Comparison of ENCODE assay signal across 13 mouse cellular contexts in the genomic region with DNA sequence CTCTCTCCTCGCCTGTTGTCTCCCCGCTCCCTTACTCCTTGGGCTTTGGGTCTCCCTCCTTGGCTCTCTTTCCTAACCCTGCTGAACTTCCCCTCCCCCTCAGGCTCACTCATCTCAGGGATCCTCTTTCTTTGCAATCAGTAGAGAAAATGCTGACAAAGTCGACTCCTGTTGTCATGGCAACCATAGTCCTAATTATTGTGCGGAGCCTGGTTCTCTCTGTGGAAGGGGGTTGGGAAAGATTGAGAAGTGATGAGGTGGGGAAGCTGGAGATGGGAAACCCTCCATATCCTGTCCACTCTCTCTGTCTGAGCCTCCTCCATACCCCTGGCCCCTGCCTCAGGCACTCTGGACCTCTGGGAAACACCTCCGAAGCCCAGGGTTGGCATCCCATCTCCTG. TPM values are rescaled to one million over a fixed set of nuclear protein-coding genes. Genes with fewer than 3 reads are reported as not detected.
DNase-seq lines count a peak whose midpoint lies in the region; ATAC-seq and TF ChIP-seq lines count a peak whose summit lies in the region.
"Had no signal": no experiment of that assay in that cellular context is flagged by ENCODE, and none has a peak within 500 bp of the region (broad histone marks: within the 10 kb centered on the region; RNA-seq: fewer than 3 reads in every experiment).

No protein-coding gene starts in this region.

- no peak overlapping the region for H3K4me2 ChIP-seq in hindbrain, embryonic 11.5 days (replicated peaks; ENCODE audit: low read depth, low read length)
- peak overlapping the region; percentile 18 for H3K4me2 ChIP-seq in midbrain, postnatal 0 days (ENCODE audit: low read depth, low read length, poor library complexity, severe bottlenecking)
- H3K4me2 ChIP-seq in liver, embryonic 11.5 days: no peak overlapping the region
- H3K4me2 ChIP-seq: limb, embryonic 13.5 days had no signal

- no peaks in the 10 kb centered on the region for H3K9me3 ChIP-seq in hindbrain, embryonic 11.5 days (ENCODE audit: control insufficient read depth, low read length)
- no peaks in the 10 kb centered on the region for H3K9me3 ChIP-seq in midbrain, postnatal 0 days (ENCODE audit: low read length)
- H3K9me3 ChIP-seq in liver, embryonic 11.5 days (ENCODE audit: control insufficient read depth, low read length): no peaks in the 10 kb centered on the region
- H3K9me3 ChIP-seq: limb, embryonic 13.5 days; megakaryocyte, embryonic 14.5 days had no signal

- no peak for TF ChIP-seq CTCF in midbrain, postnatal 0 days (IDR thresholded peaks at IDR 0.05)

- H3K27ac ChIP-seq in hindbrain, embryonic 11.5 days (ENCODE audit: low read depth, low read length): peak overlapping the region; percentile 30
- peak overlapping the region; percentile 72 for H3K27ac ChIP-seq in midbrain, postnatal 0 days (ENCODE audit: low read depth, low read length)
- H3K27ac ChIP-seq in liver, embryonic 11.5 days (ENCODE audit: low read depth, low read length): no peak overlapping the region
- H3K27ac ChIP-seq: limb, embryonic 13.5 days had no signal

- 31% methylated on average over 5 of the region's 5 CpGs for WGBS in hindbrain, embryonic 11.5 days
- WGBS in midbrain, postnatal 0 days: 15% methylated on average over 5 of the region's 5 CpGs
- WGBS in liver, embryonic 11.5 days: 42% methylated on average over 5 of the region's 5 CpGs

- intact Hi-C loops in left cerebral cortex, postnatal 14 days (cut with DNase I): no loop called here

- no peaks in the 10 kb centered on the region for H3K27me3 ChIP-seq in hindbrain, embryonic 11.5 days (ENCODE audit: control insufficient read depth, insufficient read depth, low read length)
- no peaks in the 10 kb centered on the region for H3K27me3 ChIP-seq in midbrain, postnatal 0 days (ENCODE audit: insufficient read depth, low read length)
- peaks cover 10% of the 10 kb centered on the region for H3K27me3 ChIP-seq in liver, embryonic 11.5 days (replicated peaks; ENCODE audit: control insufficient read depth, insufficient read depth, low read length)

- ATAC-seq in hindbrain, embryonic 11.5 days (ENCODE audit: low FRiP score): peak; percentile 49
- ATAC-seq in midbrain, postnatal 0 days (ENCODE audit: low FRiP score): peak; percentile 49; the same call in 1 of the 2 replicates
- ATAC-seq in liver, embryonic 11.5 days (replicated peaks; ENCODE audit: low FRiP score): no peak

- H3K36me3 ChIP-seq in hindbrain, embryonic 11.5 days (ENCODE audit: control insufficient read depth, insufficient read depth, low read length): 0 out of 2 replicates have a peak, but pooled peaks cover 3% of the 10 kb centered on the region
- peaks cover 70% of the 10 kb centered on the region for H3K36me3 ChIP-seq in midbrain, postnatal 0 days (ENCODE audit: insufficient read depth, low read length)
- no peaks in the 10 kb centered on the region for H3K36me3 ChIP-seq in liver, embryonic 11.5 days (ENCODE audit: control insufficient read depth, insufficient read depth, low read length)
- H3K36me3 ChIP-seq: limb, embryonic 13.5 days had no signal

- peaks cover 16% of the 10 kb centered on the region for H3K4me1 ChIP-seq in hindbrain, embryonic 11.5 days (replicated peaks; ENCODE audit: control insufficient read depth, insufficient read depth, low read length)
- peaks cover 22% of the 10 kb centered on the region for H3K4me1 ChIP-seq in midbrain, postnatal 0 days (ENCODE audit: insufficient read depth, low read length)
- H3K4me1 ChIP-seq in liver, embryonic 11.5 days (replicated peaks; ENCODE audit: control insufficient read depth, insufficient read depth, low read length): peaks cover 10% of the 10 kb centered on the region
- H3K4me1 ChIP-seq: megakaryocyte, embryonic 14.5 days had no signal

- DNase-seq in left cerebral cortex, postnatal 14 days (ENCODE audit: low spot score in 2 of 2): peak; percentile 66 to 77
- DNase-seq in left cerebral cortex, adult 8-10 months (ENCODE audit: low spot score in 2 of 2): no peak
- DNase-seq in embryo, embryonic 11 days: peak; percentile 82
- peak; percentile 68 for DNase-seq in hindbrain, embryonic 11.5 days (ENCODE audit: low spot score)
- peak; percentile 92 for DNase-seq in midbrain, postnatal 0 days (ENCODE audit: low spot score)
- no peak for DNase-seq in lung, postnatal 36 days
- DNase-seq in liver, embryonic 11.5 days (ENCODE audit: low spot score): no peak
- DNase-seq in kidney, postnatal 4 days: no peak
- DNase-seq: gastrocnemius, postnatal 14 days; right cerebral cortex, postnatal 4 days had no signal

- no peak overlapping the region for H3K9ac ChIP-seq in hindbrain, embryonic 11.5 days (ENCODE audit: low read depth, low read length)
- H3K9ac ChIP-seq in midbrain, postnatal 0 days (replicated peaks; ENCODE audit: low read length, poor library complexity, severe bottlenecking): peak overlapping the region; percentile 15
- no peak overlapping the region for H3K9ac ChIP-seq in liver, embryonic 11.5 days (ENCODE audit: low read depth, low read length)
- H3K9ac ChIP-seq: limb, embryonic 13.5 days had no signal

- H3K4me3 ChIP-seq in hindbrain, embryonic 11.5 days (ENCODE audit: low read depth, low read length): no peak overlapping the region
- no peak overlapping the region for H3K4me3 ChIP-seq in midbrain, postnatal 0 days (ENCODE audit: low read depth, low read length)
- no peak overlapping the region for H3K4me3 ChIP-seq in liver, embryonic 11.5 days (ENCODE audit: low read depth, low read length)
- H3K4me3 ChIP-seq: limb, embryonic 13.5 days; megakaryocyte, embryonic 14.5 days had no signal

RNA-seq across cellular contexts. Expression of gene Slc22a12, which starts 24.2 kb away (rescaled TPM):
- under 1 TPM; 0.20 to 0.44 TPM for total RNA-seq in left cerebral cortex, postnatal 14 days (2021)
- under 1 TPM; 0.63 to 0.94 (median 0.69) TPM for total RNA-seq in left cerebral cortex, adult 8-10 months (2022)
- polyA plus RNA-seq in hindbrain, embryonic 11.5 days (2014; fragmentation: Nextera tagmentation; extraction: Ambion mirVana): not detected in 2 replicates
- total RNA-seq in midbrain, postnatal 0 days (2014; rRNA removed): 0.71 TPM in 1 of 2 replicates, not detected in the other
- 0.45 and 0.57 TPM in 2 replicates for polyA plus RNA-seq in midbrain, postnatal 0 days (2015; fragmentation: Nextera tagmentation; extraction: Ambion mirVana)
- not detected in 2 replicates for polyA plus RNA-seq in liver, embryonic 11.5 days (2014; fragmentation: Nextera tagmentation; extraction: Ambion mirVana)
- total RNA-seq: gastrocnemius, postnatal 14 days; hematopoietic stem cell, adult 5-6 weeks had no signal
- polyA plus RNA-seq: limb, embryonic 13.5 days had no signal

Comparison
In these comparisons a context has a peak if more than half of its experiments do, and no peak if none do; other contexts are left out.
1. DNase-seq: peak in left cerebral cortex, postnatal 14 days (2 of 2), embryo, embryonic 11 days (single experiment), hindbrain, embryonic 11.5 days (single experiment) and midbrain, postnatal 0 days (single experiment); none in left cerebral cortex, adult 8-10 months (0 of 2), lung, postnatal 36 days (single experiment), liver, embryonic 11.5 days (single experiment) and kidney, postnatal 4 days (0 of 2).